Mouse (Mus musculus): Measurements from ENCODE around the gene Plekhg4. TPM values are rescaled to one million over a fixed set of nuclear protein-coding genes. Genes with fewer than 3 reads are reported as not detected.
A peak's percentile ranks its signal among the peaks of the same experiment; 100 is the strongest.

The Plekhg4 gene
- polyA plus RNA-seq (2012; rRNA removed), result 0.14 and 0.41 TPM in 2 replicates

DNA sequence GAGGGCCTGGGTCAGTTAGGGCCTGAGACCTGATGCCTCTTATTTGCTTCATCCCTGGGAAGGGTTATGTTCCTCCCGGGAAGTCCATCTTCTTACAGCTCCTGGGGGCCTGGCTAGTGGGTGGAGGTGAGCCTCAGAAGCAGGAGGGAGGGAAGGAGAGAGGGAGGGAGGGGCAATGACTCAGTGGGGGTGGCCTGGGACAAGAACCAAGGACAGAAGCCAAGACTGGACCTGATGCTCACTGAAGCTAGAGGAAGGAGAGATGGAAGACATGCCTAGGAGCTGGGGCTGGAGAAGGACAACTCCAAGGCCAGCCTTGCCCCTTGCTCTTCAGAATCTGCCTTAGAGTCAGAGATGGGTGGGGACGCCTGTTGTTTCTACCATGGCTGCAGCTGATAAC, at the start of gene Plekhg4:
Gene Plekhg4, plus strand, starts transcription at position 243 of the 400 bp plus-strand sequence.
- Histone ChIP-seq H3K4me1 (ENCODE audit: control insufficient read depth, insufficient read depth, insufficient read length, low read length) (peaks cover 5% of the 10 kb centered on the region), H3K27me3 (ENCODE audit: control insufficient read depth, insufficient read depth, low read length) (no peaks in the 10 kb centered on the region), H3K4me3 (ENCODE audit: low read depth, low read length) (no peak within 1 kb of the TSS), H3K36me3 (ENCODE audit: control insufficient read depth, insufficient read depth, low read length) (no peaks in the 10 kb centered on the region), H3K27ac (ENCODE audit: insufficient read depth, low read depth, low read length) (no peak within 1 kb of the TSS)
- TF ChIP-seq CTCF (IDR thresholded peaks at IDR 0.05; ENCODE audit: extremely low read depth, insufficient read length, insufficient replicate concordance, low read depth, low read length) (no peak), POLR2A (IDR thresholded peaks at IDR 0.05; ENCODE audit: low read depth, low read length) (no peak)
- 63% methylated on average over 2 of the region's 2 CpGs for WGBS

DNA sequence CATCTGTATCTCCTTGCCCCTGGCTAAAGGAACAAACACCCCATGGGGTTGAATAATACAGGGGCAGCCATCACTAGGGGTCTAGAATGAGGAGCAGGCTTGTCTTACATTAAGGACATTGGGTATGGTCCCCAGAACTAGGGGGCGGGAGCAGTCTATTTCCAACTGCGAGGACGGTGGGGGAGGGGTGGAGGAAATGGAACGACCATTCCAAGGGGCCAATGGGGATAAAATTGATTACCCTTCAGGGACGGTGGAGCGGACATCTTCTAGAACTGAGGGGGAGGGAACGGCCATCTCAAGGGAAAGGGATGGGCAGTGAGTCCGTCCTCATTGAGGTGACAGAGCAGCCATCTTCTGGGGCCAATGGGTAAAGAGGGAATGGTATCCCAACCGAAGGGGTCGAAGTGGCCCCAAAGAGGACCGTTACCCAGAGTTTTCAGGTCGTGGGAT, 47.4 kb upstream of the Plekhg4 start:
- WGBS, result under 1% methylated on average over 12 of the region's 12 CpGs
- TF ChIP-seq CTCF (IDR thresholded peaks at IDR 0.05; ENCODE audit: extremely low read depth, insufficient read length, insufficient replicate concordance, low read depth, low read length) (no peak), POLR2A (IDR thresholded peaks at IDR 0.05; ENCODE audit: low read depth, low read length) (no peak)
- H3K4me3 ChIP-seq (ENCODE audit: low read depth, low read length), result peak overlapping the region; percentile 94
- H3K36me3 ChIP-seq (ENCODE audit: control insufficient read depth, insufficient read depth, low read length), result peaks cover 31% of the 10 kb centered on the region
- peaks cover 20% of the 10 kb centered on the region for H3K4me1 ChIP-seq (ENCODE audit: control insufficient read depth, insufficient read depth, insufficient read length, low read length)
- no peaks in the 10 kb centered on the region for H3K27me3 ChIP-seq (ENCODE audit: control insufficient read depth, insufficient read depth, low read length)
- H3K27ac ChIP-seq (ENCODE audit: insufficient read depth, low read depth, low read length), result no peak overlapping the region

DNA sequence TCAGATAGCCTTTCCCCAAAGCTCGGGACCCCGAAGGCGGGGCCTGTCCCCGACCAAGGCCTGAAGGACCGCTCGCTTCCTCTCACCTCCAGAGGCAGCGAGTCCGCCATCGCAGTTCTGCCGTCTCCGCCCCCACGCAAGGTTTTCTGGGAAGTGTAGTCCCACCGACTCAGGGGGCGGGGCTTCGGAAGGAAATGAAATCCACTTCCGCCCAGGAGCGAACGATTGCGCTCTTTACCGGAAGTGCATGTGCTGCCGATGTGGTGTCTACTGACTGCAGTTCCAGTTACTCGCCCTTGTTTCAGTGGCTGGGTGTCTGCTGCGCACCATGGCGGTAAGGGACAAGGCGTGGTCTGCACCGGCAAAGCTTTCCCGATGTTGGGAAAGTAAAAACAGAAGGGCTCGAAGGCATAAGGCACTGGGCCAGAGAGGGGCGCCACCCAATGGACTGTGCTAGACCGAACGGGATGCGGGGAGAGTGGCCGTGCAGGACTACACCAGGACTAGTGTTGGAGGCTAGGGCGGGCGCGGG, 46.9 kb upstream of the Plekhg4 start, which contains the start of the genes Lrrc29 and Tmem208:
Gene Lrrc29, minus strand, starts transcription at position 138 of the 532 bp plus-strand sequence.
Gene Tmem208, plus strand, starts transcription at position 214 of the 532 bp plus-strand sequence.
- Histone ChIP-seq H3K4me1 (ENCODE audit: control insufficient read depth, insufficient read depth, insufficient read length, low read length) (peaks cover 20% of the 10 kb centered on the region), H3K27me3 (ENCODE audit: control insufficient read depth, insufficient read depth, low read length) (no peaks in the 10 kb centered on the region), H3K4me3 (ENCODE audit: low read depth, low read length) (peak within 1 kb of the TSS; percentile 94), H3K36me3 (ENCODE audit: control insufficient read depth, insufficient read depth, low read length) (peaks cover 36% of the 10 kb centered on the region), H3K27ac (ENCODE audit: insufficient read depth, low read depth, low read length) (peak within 1 kb of the TSS; percentile 89)
- WGBS, result under 1% methylated on average over 36 of the region's 36 CpGs
- TF ChIP-seq POLR2A (IDR thresholded peaks at IDR 0.05; ENCODE audit: low read depth, low read length), result peak; percentile 67
- TF ChIP-seq CTCF (IDR thresholded peaks at IDR 0.05; ENCODE audit: extremely low read depth, insufficient read length, insufficient replicate concordance, low read depth, low read length), result peak; percentile 53; the same call in 1 of the 2 replicates

DNA sequence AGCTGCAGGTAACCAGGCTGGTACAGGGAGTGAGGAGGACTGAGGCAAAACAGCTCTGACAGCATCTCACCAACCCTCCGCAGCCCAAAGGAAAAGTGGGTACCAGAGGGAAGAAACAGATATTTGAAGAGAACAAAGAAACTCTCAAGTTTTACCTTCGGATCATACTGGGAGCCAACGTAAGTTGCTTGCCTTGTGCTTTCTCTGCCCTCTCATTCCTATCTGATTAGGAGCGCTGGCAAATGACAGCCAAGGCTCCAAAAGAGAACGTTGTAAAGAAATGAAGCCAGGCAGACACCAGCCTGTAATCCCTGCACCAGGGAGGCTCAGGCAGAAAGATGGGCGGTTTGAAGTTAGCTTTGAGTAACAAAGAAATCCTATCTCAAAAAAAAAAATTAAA, 46.1 kb upstream of the Plekhg4 start:
- 15% methylated on average over 6 of the region's 6 CpGs for WGBS
- Histone ChIP-seq H3K4me1 (ENCODE audit: control insufficient read depth, insufficient read depth, insufficient read length, low read length) (peaks cover 27% of the 10 kb centered on the region), H3K27me3 (ENCODE audit: control insufficient read depth, insufficient read depth, low read length) (no peaks in the 10 kb centered on the region), H3K27ac (ENCODE audit: insufficient read depth, low read depth, low read length) (peak overlapping the region; percentile 89; the same call in 1 of the 2 replicates), H3K4me3 (ENCODE audit: low read depth, low read length) (peak overlapping the region; percentile 94), H3K36me3 (ENCODE audit: control insufficient read depth, insufficient read depth, low read length) (peaks cover 43% of the 10 kb centered on the region)
- no peak for TF ChIP-seq CTCF (IDR thresholded peaks at IDR 0.05; ENCODE audit: extremely low read depth, insufficient read length, insufficient replicate concordance, low read depth, low read length)
- no peak for TF ChIP-seq POLR2A (IDR thresholded peaks at IDR 0.05; ENCODE audit: low read depth, low read length)

DNA sequence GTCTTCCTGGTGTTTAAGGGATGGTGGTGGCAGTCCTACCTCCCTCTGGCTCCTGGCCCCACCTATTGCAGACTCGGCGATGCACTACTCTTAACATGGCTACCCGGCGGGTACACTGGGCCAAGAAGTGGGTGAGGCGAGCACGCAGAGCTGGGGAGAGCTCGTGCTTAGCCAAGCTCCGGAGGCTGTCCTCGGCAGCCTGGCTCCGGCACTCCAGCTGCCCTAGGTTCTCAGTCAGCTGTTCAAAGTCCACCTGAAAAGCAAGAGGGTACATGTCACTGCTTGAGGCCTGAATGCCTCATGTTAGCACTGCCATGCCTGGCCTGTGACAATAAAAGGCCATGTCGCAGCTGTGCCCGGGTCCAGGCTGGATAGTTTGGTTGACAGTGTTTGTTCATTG, 42.7 kb upstream of the Plekhg4 start:
- Histone ChIP-seq H3K4me3 (ENCODE audit: low read depth, low read length) (no peak overlapping the region), H3K27me3 (ENCODE audit: control insufficient read depth, insufficient read depth, low read length) (no peaks in the 10 kb centered on the region), H3K36me3 (ENCODE audit: control insufficient read depth, insufficient read depth, low read length) (peaks cover 58% of the 10 kb centered on the region), H3K27ac (ENCODE audit: insufficient read depth, low read depth, low read length) (peak overlapping the region; percentile 10; the same call in 1 of the 2 replicates), H3K4me1 (ENCODE audit: control insufficient read depth, insufficient read depth, insufficient read length, low read length) (peaks cover 33% of the 10 kb centered on the region)
- no peak for TF ChIP-seq CTCF (IDR thresholded peaks at IDR 0.05; ENCODE audit: extremely low read depth, insufficient read length, insufficient replicate concordance, low read depth, low read length)
- TF ChIP-seq POLR2A (IDR thresholded peaks at IDR 0.05; ENCODE audit: low read depth, low read length), result no peak
- 37% methylated on average over 12 of the region's 12 CpGs for WGBS

DNA sequence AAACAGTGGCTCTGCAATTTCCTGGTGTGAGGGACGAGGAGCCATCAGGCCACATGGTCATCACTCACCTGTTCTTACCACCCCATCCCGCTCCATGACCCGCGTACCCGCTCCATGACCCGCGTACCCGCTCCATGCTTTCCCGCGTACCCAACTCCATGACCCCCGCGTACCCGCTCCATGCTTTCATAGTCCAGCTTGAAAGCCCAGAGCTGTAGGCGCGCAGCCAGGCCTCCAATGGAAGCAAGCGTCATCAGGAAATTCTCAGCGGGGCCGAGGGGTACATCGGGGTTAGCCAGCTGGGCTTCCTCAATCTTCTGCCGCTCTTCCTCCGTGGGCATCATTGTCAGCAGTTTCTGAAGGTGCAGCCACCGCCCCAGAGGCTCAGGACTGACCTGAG, 41.6 kb upstream of the Plekhg4 start:
- TF ChIP-seq CTCF (IDR thresholded peaks at IDR 0.05; ENCODE audit: extremely low read depth, insufficient read length, insufficient replicate concordance, low read depth, low read length), result no peak
- no peak for TF ChIP-seq POLR2A (IDR thresholded peaks at IDR 0.05; ENCODE audit: low read depth, low read length)
- Histone ChIP-seq H3K4me3 (ENCODE audit: low read depth, low read length) (no peak overlapping the region), H3K4me1 (ENCODE audit: control insufficient read depth, insufficient read depth, insufficient read length, low read length) (peaks cover 30% of the 10 kb centered on the region), H3K27ac (ENCODE audit: insufficient read depth, low read depth, low read length) (no peak overlapping the region), H3K27me3 (ENCODE audit: control insufficient read depth, insufficient read depth, low read length) (no peaks in the 10 kb centered on the region), H3K36me3 (ENCODE audit: control insufficient read depth, insufficient read depth, low read length) (peaks cover 69% of the 10 kb centered on the region)
- 91% methylated on average over 22 of the region's 22 CpGs for WGBS

DNA sequence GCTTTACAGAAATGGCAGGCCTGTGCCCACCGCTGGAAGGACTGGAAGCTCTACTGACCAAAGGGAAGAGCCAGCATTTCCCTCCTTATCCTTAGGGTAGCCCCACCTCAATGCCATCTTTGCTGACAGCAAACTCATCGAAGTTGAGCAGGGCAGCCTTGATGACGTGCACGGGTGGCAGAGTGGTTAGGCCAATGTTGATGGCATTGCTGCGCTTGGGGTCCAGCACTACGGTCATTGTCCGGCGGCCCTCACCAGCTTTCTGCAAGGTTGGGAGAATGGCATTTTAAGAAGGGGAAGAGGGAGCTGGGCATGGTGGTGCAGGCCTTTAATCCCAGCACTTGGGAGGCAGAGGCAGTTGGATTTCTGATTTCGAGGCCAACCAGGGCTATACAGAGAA, 41.1 kb upstream of the Plekhg4 start:
- H3K4me1 ChIP-seq (ENCODE audit: control insufficient read depth, insufficient read depth, insufficient read length, low read length), result peaks cover 30% of the 10 kb centered on the region
- H3K27me3 ChIP-seq (ENCODE audit: control insufficient read depth, insufficient read depth, low read length), result no peaks in the 10 kb centered on the region
- peaks cover 74% of the 10 kb centered on the region for H3K36me3 ChIP-seq (ENCODE audit: control insufficient read depth, insufficient read depth, low read length)
- H3K4me3 ChIP-seq (ENCODE audit: low read depth, low read length), result no peak overlapping the region
- peak overlapping the region; percentile 11; the same call in 1 of the 2 replicates for H3K27ac ChIP-seq (ENCODE audit: insufficient read depth, low read depth, low read length)
- WGBS, result 84% methylated on average over 9 of the region's 9 CpGs
- TF ChIP-seq CTCF (IDR thresholded peaks at IDR 0.05; ENCODE audit: extremely low read depth, insufficient read length, insufficient replicate concordance, low read depth, low read length) (no peak), POLR2A (IDR thresholded peaks at IDR 0.05; ENCODE audit: low read depth, low read length) (no peak)
